Mouse (Mus musculus) thymus, adult 18-20 months (tissue): ENCODE measurements around the gene Gck.
"Not testable (repeated sequence)": the region's sequence is repeated elsewhere in the genome, so short reads cannot be mapped to it uniquely, and the experiment has no call there.

Source experiments
- DNase-seq, 2 experiments: peaks; one replicate each; pipeline ENCODE4 v3.0.0; 2022; ENCODE audit warnings: mixed read lengths in 2 of 2

The Gck gene

DNA sequence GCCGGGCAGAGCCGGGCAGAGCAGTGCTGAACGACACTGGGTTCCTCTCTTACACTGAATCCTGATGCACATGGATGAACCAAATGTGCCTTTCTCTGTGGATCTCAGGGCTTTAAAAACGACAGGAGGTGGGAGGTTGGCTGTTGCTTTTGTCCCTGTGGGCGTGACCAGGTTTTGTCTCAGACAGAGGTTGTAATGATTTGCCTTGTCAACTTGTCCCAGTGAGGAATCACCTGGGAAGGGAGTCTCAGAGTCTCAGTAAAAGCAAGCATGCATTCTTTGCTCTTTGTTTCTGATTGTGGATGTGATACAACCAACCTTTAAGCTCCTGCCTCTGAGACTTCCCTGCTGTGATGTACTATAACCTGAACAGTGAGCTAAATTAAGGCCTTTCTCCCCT, 42.8 kb downstream of the Gck start:
- DNase-seq, result no peak

DNA sequence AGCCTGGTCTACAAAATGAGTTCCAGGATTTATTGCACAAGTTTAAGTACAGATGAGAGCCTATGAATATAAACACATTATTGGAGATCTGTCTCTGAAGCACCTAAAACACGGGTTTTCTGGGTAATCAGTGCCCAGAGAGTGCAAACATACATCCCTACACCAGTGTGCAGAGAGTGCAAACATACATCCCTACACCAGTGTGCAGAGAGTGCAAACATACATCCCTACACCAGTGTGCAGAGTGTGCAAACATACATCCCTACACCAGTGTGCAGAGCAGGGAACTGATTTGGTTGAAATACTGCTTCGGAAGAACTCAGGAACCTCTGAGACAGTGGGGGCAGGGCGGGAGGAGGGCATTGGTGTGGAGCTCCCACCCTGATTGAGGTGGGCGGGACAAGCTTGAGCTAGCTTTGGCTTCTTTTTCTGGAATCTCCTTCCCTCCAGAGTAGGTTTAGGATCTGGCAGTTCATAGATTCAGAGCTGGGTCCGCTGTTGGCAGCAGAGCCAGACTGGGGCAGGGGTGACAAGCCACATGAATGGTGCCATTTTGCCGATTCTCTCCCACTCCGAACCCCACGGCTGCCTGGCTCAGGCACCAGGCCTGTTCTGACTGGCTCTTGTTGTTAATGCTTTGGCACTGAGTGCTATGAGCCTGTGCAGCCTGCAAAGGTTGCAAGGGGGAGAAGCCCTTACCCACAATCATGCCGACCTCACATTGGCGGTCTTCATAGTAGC, 43.9 kb downstream of the Gck start:
- DNase-seq, result no peak

- DNase-seq, result no peak
Measured at GRCm38 (mm10) chr11:5904871-5905270, 45.0 kb downstream of the Gck start.

GRCm38 (mm10) chr11:5904357-5904756, 45.5 kb downstream of the Gck start:
- no peak for DNase-seq

- DNase-seq, result no peak
Measured at GRCm38 (mm10) chr11:5903844-5904243, 46.0 kb downstream of the Gck start.

GRCm38 (mm10) chr11:5902390-5902789, 47.5 kb downstream of the Gck start:
- no peak for DNase-seq

- no peak for DNase-seq
Measured at GRCm38 (mm10) chr11:5901950-5902349, 47.9 kb downstream of the Gck start.

DNA sequence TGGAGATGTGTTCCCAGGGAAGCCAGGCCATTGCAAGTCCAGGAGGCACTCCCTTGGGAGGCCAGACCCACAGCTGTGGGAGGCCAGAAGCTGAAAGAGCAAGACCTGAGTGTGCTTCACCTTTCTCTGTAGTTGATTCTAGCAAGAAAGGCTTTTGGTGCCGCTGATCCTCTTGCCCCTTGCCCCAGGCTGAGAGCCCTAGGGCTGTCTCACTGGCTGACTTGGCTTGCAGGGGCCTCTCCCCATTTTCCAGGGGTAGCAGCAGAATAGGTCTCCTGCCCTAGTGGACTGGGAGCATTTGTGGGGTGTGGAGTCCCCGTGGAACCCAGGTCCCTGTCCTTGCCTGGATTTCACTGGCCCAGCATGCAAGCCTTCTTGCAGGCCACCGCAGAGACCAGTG, 48.6 kb downstream of the Gck start:
- no peak for DNase-seq

- no peak for DNase-seq
Measured at GRCm38 (mm10) chr11:5899286-5899685, 50.6 kb downstream of the Gck start.

DNA sequence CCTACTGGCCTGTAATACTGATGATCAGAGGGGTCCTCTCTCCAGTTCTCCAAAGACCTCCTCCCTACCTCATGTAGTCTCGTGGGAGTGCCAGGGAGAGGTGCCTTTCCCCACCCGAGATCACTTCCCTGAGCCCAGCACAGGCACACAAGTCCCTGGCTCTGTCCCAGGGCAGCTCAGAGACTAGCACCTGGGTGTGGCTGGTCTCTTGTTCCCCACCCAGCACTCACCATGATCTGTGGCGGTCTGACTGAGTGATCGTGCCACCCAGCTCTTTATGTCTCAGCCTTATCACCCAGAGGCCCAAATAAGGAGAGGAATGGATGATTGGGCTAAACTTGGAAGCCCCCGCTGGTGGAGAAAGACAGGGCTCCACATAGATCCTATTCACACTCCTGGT, 51.4 kb downstream of the Gck start, which contains the start of gene Myl7:
Myl7 (minus strand) TSS at position 252 of the 400 bp plus-strand sequence.
- DNase-seq, result no peak

- DNase-seq, result no peak
Measured at GRCm38 (mm10) chr11:5897839-5898238, 52.0 kb downstream of the Gck start.

DNA sequence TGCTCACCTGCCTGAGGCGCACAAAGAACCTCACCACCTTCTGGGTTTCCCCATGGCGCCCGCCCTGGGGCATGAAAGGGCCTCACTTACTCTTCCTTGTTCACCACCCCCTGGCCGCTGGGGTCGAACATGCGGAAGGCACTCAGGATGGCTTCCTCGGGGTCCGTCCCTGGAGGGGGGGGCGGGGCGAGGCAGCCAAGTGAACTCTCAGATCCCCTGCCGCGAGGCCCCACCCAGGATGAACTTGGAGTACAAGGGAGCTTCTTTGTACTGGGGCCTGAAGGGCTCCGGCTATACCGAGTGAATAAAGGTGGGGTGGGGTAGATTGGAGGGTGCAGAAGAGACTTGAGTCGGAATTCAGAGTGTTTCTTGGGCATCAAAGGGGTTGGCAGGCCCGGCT, 52.7 kb downstream of the Gck start:
- DNase-seq, result no peak

DNA sequence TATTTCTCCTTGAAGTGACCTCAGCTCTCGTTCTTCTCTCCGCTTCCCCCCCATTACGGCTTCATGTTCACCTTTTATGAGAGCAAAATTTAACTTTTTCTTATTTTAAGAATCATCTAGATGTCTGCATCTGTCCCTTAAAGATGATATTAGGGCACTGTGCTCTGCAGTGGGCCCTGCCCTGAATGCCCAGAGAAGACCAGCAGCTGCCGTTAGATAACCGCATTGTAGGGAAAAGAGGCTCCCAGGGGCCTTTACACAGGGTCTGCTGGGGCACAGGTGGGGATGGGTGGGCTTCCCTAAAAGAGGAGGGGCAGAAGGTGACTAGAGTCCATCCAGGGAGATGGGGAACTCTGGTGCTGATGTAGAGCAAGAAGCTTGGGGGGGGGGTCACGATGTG, 56.1 kb downstream of the Gck start:
- no peak for DNase-seq

DNA sequence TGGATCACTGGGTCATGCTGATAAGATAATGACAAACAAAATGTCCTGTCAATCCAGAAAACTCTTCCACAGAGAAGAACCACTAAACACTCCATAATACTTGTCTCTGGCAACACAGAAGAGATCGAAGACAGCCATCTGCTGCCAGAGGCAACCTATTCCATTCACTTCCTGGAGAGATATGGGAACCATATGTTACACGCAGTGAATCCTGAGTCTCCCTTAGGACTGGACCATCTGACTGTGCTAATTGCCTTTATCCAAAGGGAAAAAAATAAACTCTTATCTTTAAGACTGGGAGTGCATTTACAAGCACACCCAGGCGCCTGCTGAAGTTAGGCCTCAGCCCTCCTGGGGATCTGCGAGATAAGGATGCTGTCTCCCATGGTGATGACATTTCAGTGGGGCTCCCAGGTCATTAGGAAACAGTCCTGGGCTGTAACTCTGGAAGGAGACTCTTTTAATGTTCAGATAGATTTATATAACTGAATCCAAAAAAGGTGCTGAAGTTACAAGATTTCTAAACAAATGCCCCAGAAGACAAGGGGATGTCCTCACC, 57.0 kb downstream of the Gck start:
- no peak for DNase-seq

- DNase-seq, result no peak
Measured at GRCm38 (mm10) chr11:5892151-5892591, 57.7 kb downstream of the Gck start.

- not testable (repeated sequence) for DNase-seq
Measured at GRCm38 (mm10) chr11:5888563-5888962, 61.3 kb downstream of the Gck start.

GRCm38 (mm10) chr11:5887250-5887649, 62.6 kb downstream of the Gck start:
- DNase-seq, result no peak

GRCm38 (mm10) chr11:5886187-5886586, 63.7 kb downstream of the Gck start:
- no peak for DNase-seq

DNA sequence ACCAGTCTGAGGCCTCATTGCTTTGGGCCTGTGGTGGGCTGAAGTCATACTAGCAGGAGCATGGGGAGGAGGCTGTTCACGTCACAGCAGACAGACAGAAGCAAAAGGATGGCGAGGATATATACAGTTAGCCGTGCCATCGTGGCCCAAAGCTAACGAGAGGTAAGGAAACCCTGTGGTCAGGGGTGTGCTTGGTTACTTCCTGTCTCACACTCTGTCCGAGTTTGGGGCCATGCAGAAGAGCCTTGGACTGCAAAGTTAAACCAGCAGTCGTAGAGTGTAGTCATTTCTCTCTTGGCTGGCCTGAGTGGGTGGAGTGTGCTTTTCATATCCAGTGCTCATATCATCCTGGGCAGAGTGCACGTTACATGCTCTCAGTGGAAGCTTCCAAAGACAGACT, 67.4 kb downstream of the Gck start:
- DNase-seq, result no peak

DNA sequence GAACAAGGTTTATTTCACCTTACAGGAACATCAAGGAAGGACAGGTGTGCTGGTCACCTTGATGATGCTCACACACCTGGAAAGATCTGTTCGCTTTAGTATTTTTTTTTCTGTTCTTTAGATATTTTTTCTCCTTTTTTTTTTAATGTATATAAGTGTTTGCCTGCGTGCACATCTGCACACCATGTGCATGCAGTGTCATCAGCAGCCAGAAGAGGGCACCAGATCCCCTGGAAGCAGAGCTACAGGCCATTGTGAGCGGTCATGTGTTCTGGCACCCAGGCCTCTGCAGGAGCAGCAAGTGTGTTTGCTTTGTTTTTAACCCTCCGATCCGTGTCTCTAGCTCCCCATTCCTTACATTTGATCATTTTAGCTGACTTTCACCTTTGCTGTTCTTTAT, 70.0 kb downstream of the Gck start:
- DNase-seq, result no peak

- DNase-seq, result no peak
Measured at GRCm38 (mm10) chr11:5878661-5879060, 71.2 kb downstream of the Gck start.

DNA sequence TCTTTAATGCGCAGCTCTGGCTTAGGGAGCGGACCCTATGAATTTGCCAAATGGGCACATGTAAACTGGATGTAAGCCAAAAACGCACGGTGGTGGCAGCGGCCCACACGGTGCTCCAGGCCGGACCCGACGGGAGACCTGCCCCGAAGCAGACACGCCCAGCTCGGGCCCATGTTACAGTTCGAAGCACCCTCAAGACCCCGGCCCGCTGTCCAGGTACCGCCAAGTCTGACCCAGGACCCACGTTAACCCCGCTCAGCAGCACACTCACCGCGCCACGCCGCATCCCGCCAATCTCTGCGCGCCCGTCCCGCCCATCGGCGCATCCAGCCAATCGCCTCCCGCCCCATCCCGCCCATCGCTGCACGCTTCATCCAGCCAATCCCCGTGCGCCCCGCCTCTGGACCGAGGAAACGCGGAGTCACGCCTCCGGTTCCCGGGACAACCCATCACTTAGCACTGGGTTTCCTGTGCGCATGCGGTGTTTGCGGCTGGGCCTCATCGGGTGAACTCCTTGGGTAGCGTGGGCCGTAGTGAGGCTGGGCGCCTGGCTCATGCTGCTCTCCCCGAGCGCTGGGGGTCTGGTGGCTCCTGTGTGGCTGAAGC, 71.9 kb downstream of the Gck start, which contains the start of gene Pold2:
Pold2 (minus strand) TSS at position 372 of the 606 bp plus-strand sequence.
- peak; percentile 97 for DNase-seq

DNA sequence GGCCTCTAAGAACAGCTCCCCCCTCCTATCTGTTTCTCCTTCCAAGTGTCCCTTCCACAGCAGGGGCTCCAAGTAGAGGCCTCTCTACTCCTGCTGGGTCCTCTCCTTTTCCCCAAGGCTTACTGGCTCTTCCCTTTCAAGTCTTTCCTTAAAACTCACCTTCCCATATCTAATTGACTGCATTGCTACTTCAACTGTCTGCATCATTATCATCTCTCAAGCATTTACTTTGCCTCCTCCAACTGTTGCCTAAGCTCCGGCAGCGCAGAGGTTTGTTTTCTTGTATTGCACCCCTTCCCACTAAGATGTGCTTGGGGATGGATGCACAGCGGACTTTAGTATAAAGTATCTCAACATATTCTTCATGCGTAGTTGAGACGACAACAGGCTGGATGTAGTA, 72.5 kb downstream of the Gck start:
- no peak for DNase-seq

GRCm38 (mm10) chr11:5873192-5873591, 76.7 kb downstream of the Gck start:
- DNase-seq, result no peak
